Mouse (Mus musculus): ENCODE measurements around the gene Fam104a. TPM values are rescaled to one million over a fixed set of nuclear protein-coding genes. Genes with fewer than 3 reads are reported as not detected.

Gene Fam104a
- polyA plus RNA-seq, 1 experiment from 2014 or later = 53.0 TPM

- Histone ChIP-seq H3K4me1 (ENCODE audit: control insufficient read depth, insufficient read depth, low read length) (no peaks in the 10 kb centered on the region), H3K4me2 (ENCODE audit: low read depth, severe bottlenecking) (no peak overlapping the region), H3K4me3 (ENCODE audit: low read depth, low read length) (no peak overlapping the region), H3K9ac (ENCODE audit: low read length) (no peak overlapping the region), H3K27me3 (ENCODE audit: control insufficient read depth, insufficient read depth, low read length) (no peaks in the 10 kb centered on the region), H3K9me3 (ENCODE audit: control insufficient read depth, low read length) (no peaks in the 10 kb centered on the region), H3K36me3 (ENCODE audit: control insufficient read depth, insufficient read depth, low read length) (peaks cover 40% of the 10 kb centered on the region), H3K27ac (replicated peaks; ENCODE audit: low read depth, low read length) (no peak overlapping the region)
- 90% methylated on average over 5 of the region's 5 CpGs for WGBS
- ATAC-seq (ENCODE audit: insufficient number of reproducible peaks, low FRiP score, low TSS enrichment, low read depth) (no peak), DNase-seq (ENCODE audit: low spot score) (no peak)
Measured at GRCm38 (mm10) chr11:113691318-113691717, 7.4 kb upstream of the Fam104a start.

GRCm38 (mm10) chr11:113690506-113690905 is 6.6 kb upstream of the Fam104a start:
- Histone ChIP-seq H3K4me1 (ENCODE audit: control insufficient read depth, insufficient read depth, low read length) (no peaks in the 10 kb centered on the region), H3K36me3 (ENCODE audit: control insufficient read depth, insufficient read depth, low read length) (peaks cover 36% of the 10 kb centered on the region)
- WGBS = 91% methylated on average over 12 of the region's 12 CpGs

GRCm38 (mm10) chr11:113687031-113687430 is 3.1 kb upstream of the Fam104a start:
- H3K4me1 ChIP-seq (ENCODE audit: control insufficient read depth, insufficient read depth, low read length) = peaks cover 8% of the 10 kb centered on the region
- no peak overlapping the region for H3K4me2 ChIP-seq (ENCODE audit: low read depth, severe bottlenecking)
- H3K4me3 ChIP-seq (ENCODE audit: low read depth, low read length) = no peak overlapping the region
- no peaks in the 10 kb centered on the region for H3K27me3 ChIP-seq (ENCODE audit: control insufficient read depth, insufficient read depth, low read length)
- H3K36me3 ChIP-seq (ENCODE audit: control insufficient read depth, insufficient read depth, low read length) = peaks cover 23% of the 10 kb centered on the region
- ATAC-seq (ENCODE audit: insufficient number of reproducible peaks, low FRiP score, low TSS enrichment, low read depth) (no peak), DNase-seq (ENCODE audit: low spot score) (no peak)
- H3K9me3 ChIP-seq (ENCODE audit: control insufficient read depth, low read length) = no peaks in the 10 kb centered on the region
- H3K9ac ChIP-seq (ENCODE audit: low read length) = no peak overlapping the region
- H3K27ac ChIP-seq (replicated peaks; ENCODE audit: low read depth, low read length) = no peak overlapping the region
- 69% methylated on average over 2 of the region's 2 CpGs for WGBS

More at GRCm38 (mm10) chr11:113690506-113690905, 6.6 kb upstream of the Fam104a start:
- no peak overlapping the region for H3K4me3 ChIP-seq (ENCODE audit: low read depth, low read length)
- no peak overlapping the region for H3K27ac ChIP-seq (replicated peaks; ENCODE audit: low read depth, low read length)
- DNase-seq (ENCODE audit: low spot score) (no peak), ATAC-seq (ENCODE audit: insufficient number of reproducible peaks, low FRiP score, low TSS enrichment, low read depth) (no peak)
- H3K4me2 ChIP-seq (ENCODE audit: low read depth, severe bottlenecking) = no peak overlapping the region
- H3K9ac ChIP-seq (ENCODE audit: low read length) = no peak overlapping the region
- no peaks in the 10 kb centered on the region for H3K27me3 ChIP-seq (ENCODE audit: control insufficient read depth, insufficient read depth, low read length)
- H3K9me3 ChIP-seq (ENCODE audit: control insufficient read depth, low read length) = no peaks in the 10 kb centered on the region

- 44% methylated on average over 25 of the region's 25 CpGs for WGBS
- no peak for ATAC-seq (ENCODE audit: insufficient number of reproducible peaks, low FRiP score, low TSS enrichment, low read depth)
Measured at GRCm38 (mm10) chr11:113684707-113685426, 912 bp upstream of the Fam104a start.

GRCm38 (mm10) chr11:113683627-113683956 is 363 bp downstream of the Fam104a start:
- H3K36me3 ChIP-seq (ENCODE audit: control insufficient read depth, insufficient read depth, low read length) = peaks cover 3% of the 10 kb centered on the region
- H3K9ac ChIP-seq (ENCODE audit: low read length) = peak overlapping the region; percentile 89
- DNase-seq (ENCODE audit: low spot score) (no peak), ATAC-seq (ENCODE audit: insufficient number of reproducible peaks, low FRiP score, low TSS enrichment, low read depth) (no peak)
- H3K27me3 ChIP-seq (ENCODE audit: control insufficient read depth, insufficient read depth, low read length) = no peaks in the 10 kb centered on the region
- H3K9me3 ChIP-seq (ENCODE audit: control insufficient read depth, low read length) = no peaks in the 10 kb centered on the region
- peak overlapping the region; percentile 90 for H3K4me3 ChIP-seq (ENCODE audit: low read depth, low read length)
- H3K4me2 ChIP-seq (ENCODE audit: low read depth, severe bottlenecking) = peak overlapping the region; percentile 74
- peak overlapping the region; percentile 97 for H3K27ac ChIP-seq (replicated peaks; ENCODE audit: low read depth, low read length)
- WGBS = 0% methylated on average over 26 of the region's 38 CpGs
- peaks cover 8% of the 10 kb centered on the region for H3K4me1 ChIP-seq (ENCODE audit: control insufficient read depth, insufficient read depth, low read length)

More at GRCm38 (mm10) chr11:113684707-113685426, 912 bp upstream of the Fam104a start:
- Histone ChIP-seq H3K36me3 (ENCODE audit: control insufficient read depth, insufficient read depth, low read length) (peaks cover 14% of the 10 kb centered on the region), H3K9ac (ENCODE audit: low read length) (peak overlapping the region; percentile 89), H3K4me2 (ENCODE audit: low read depth, severe bottlenecking) (peak overlapping the region; percentile 74), H3K4me3 (ENCODE audit: low read depth, low read length) (peak overlapping the region; percentile 90), H3K9me3 (ENCODE audit: control insufficient read depth, low read length) (no peaks in the 10 kb centered on the region), H3K27ac (replicated peaks; ENCODE audit: low read depth, low read length) (peak overlapping the region; percentile 38; the same call in 1 of the 2 replicates), H3K4me1 (ENCODE audit: control insufficient read depth, insufficient read depth, low read length) (peaks cover 8% of the 10 kb centered on the region), H3K27me3 (ENCODE audit: control insufficient read depth, insufficient read depth, low read length) (no peaks in the 10 kb centered on the region)
- no peak for DNase-seq (ENCODE audit: low spot score)

DNA sequence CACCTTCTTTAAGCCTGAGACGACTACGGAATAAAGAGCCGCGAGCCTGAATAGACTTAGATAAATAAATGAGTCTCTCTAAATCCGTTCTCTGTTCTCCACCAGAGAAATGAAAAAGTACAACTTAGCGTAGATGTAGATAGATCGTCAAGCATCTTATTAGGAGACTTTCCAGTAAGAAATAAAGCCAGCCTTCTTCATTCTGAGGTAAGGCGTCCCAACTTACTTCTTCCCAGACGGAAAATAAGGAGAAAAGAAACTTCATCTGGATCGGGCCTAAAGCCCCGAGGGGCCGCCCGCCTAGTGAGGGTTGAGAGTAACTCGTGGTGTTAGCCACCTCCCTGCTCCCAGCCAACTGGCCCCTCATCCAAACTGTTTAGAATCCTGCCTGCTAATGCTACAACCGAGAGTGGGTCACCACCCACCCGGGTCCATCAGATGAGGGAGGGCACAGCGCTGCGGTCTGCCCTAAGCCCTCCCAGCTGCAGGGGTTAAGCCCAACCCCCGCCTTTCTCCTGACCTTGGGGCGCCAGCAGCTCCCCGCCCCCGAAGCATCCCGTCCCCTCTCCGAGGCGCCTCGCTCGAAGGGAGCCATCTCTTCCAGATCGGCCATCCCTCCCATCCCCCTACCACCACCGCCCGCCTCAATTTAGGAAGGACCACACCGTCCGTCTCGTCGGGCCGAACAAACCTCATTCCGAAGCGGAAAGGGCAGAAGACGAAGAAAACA is 893 bp downstream of the Fam104a start:
- Histone ChIP-seq H3K4me2 (ENCODE audit: low read depth, severe bottlenecking) (peak overlapping the region; percentile 74), H3K4me1 (ENCODE audit: control insufficient read depth, insufficient read depth, low read length) (peaks cover 8% of the 10 kb centered on the region), H3K27ac (replicated peaks; ENCODE audit: low read depth, low read length) (peak overlapping the region; percentile 97), H3K27me3 (ENCODE audit: control insufficient read depth, insufficient read depth, low read length) (no peaks in the 10 kb centered on the region), H3K9me3 (ENCODE audit: control insufficient read depth, low read length) (no peaks in the 10 kb centered on the region), H3K36me3 (ENCODE audit: control insufficient read depth, insufficient read depth, low read length) (peaks cover 2% of the 10 kb centered on the region; the same call in 1 of the 2 replicates), H3K9ac (ENCODE audit: low read length) (peak overlapping the region; percentile 89), H3K4me3 (ENCODE audit: low read depth, low read length) (peak overlapping the region; percentile 90)
- 3% methylated on average over 38 of the region's 38 CpGs for WGBS
- DNase-seq (ENCODE audit: low spot score) (peak; percentile 67), ATAC-seq (ENCODE audit: insufficient number of reproducible peaks, low FRiP score, low TSS enrichment, low read depth) (peak; percentile 31; the same call in 1 of the 2 replicates)

- ATAC-seq (ENCODE audit: insufficient number of reproducible peaks, low FRiP score, low TSS enrichment, low read depth) (no peak), DNase-seq (ENCODE audit: low spot score) (no peak)
- Histone ChIP-seq H3K9ac (ENCODE audit: low read length) (no peak overlapping the region), H3K4me1 (ENCODE audit: control insufficient read depth, insufficient read depth, low read length) (peaks cover 8% of the 10 kb centered on the region), H3K4me2 (ENCODE audit: low read depth, severe bottlenecking) (no peak overlapping the region; the same call in 1 of the 2 replicates), H3K27ac (replicated peaks; ENCODE audit: low read depth, low read length) (no peak overlapping the region), H3K36me3 (ENCODE audit: control insufficient read depth, insufficient read depth, low read length) (peaks cover 2% of the 10 kb centered on the region; the same call in 1 of the 2 replicates), H3K4me3 (ENCODE audit: low read depth, low read length) (no peak overlapping the region), H3K9me3 (ENCODE audit: control insufficient read depth, low read length) (no peaks in the 10 kb centered on the region), H3K27me3 (ENCODE audit: control insufficient read depth, insufficient read depth, low read length) (no peaks in the 10 kb centered on the region)
Measured at GRCm38 (mm10) chr11:113681979-113682378, 2.0 kb downstream of the Fam104a start.

GRCm38 (mm10) chr11:113680954-113681353 is 3.0 kb downstream of the Fam104a start:
- Histone ChIP-seq H3K9ac (ENCODE audit: low read length) (no peak overlapping the region), H3K9me3 (ENCODE audit: control insufficient read depth, low read length) (no peaks in the 10 kb centered on the region), H3K4me2 (ENCODE audit: low read depth, severe bottlenecking) (no peak overlapping the region), H3K27me3 (ENCODE audit: control insufficient read depth, insufficient read depth, low read length) (no peaks in the 10 kb centered on the region), H3K4me1 (ENCODE audit: control insufficient read depth, insufficient read depth, low read length) (peaks cover 8% of the 10 kb centered on the region), H3K4me3 (ENCODE audit: low read depth, low read length) (no peak overlapping the region), H3K27ac (replicated peaks; ENCODE audit: low read depth, low read length) (no peak overlapping the region), H3K36me3 (ENCODE audit: control insufficient read depth, insufficient read depth, low read length) (peaks cover 9% of the 10 kb centered on the region; the same call in 1 of the 2 replicates)
- WGBS = 86% methylated on average over 2 of the region's 2 CpGs
- ATAC-seq (ENCODE audit: insufficient number of reproducible peaks, low FRiP score, low TSS enrichment, low read depth) (no peak), DNase-seq (ENCODE audit: low spot score) (no peak)

All from limb, embryonic 11.5 days (tissue).